In the genomic region with DNA sequence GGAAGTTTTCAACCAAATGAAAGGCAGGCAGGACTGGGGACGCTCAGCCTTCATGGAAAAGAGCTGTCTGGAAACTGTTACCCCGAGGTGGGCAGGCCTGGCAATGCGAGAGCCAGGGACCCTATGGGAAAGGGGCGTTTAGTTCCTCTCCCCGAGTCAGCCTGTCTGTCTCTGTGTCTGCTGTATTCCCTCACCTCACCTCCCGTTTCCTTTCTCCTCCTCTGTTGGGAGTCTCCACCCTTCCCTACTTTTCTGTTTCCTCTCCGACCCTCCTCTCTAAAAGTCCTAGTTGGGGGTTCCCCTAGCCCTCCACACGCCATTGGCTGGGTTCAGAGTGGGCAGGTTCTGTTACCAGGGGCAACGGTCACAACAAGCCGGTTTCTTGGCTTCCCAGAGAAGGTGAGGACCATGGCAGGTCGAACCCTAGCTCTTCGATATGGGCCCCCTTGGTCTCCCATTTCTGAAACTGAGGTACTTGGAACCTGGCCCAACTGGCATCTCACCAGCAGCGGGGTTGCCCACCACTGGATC, we compare ENCODE assay signal across 16 mouse cellular contexts. TPM values are rescaled to one million over a fixed set of nuclear protein-coding genes. Genes with fewer than 3 reads are reported as not detected.
DNase-seq lines count a peak whose midpoint lies in the region; ATAC-seq and TF ChIP-seq lines count a peak whose summit lies in the region.
"Had no signal": no experiment of that assay in that cellular context is flagged by ENCODE, and none has a peak within 500 bp of the region (broad histone marks: within the 10 kb centered on the region; RNA-seq: fewer than 3 reads in every experiment).

No protein-coding gene starts in this region.

- H3K4me2 ChIP-seq in heart, embryonic 12.5 days, result peak overlapping the region; percentile 18; the same call in 1 of the 2 replicates
- H3K4me2 ChIP-seq in embryonic facial prominence, embryonic 12.5 days (replicated peaks), result peak overlapping the region; percentile 27
- peak overlapping the region; percentile 17; the same call in 1 of the 2 replicates for H3K4me2 ChIP-seq in limb, embryonic 14.5 days (replicated peaks; ENCODE audit: low read depth, low read length, severe bottlenecking)
- H3K4me2 ChIP-seq: neural tube, embryonic 13.5 days had no signal

- no peak overlapping the region for H3K4me3 ChIP-seq in heart, embryonic 12.5 days
- H3K4me3 ChIP-seq in embryonic facial prominence, embryonic 12.5 days, result no peak overlapping the region
- no peak overlapping the region for H3K4me3 ChIP-seq in limb, embryonic 14.5 days (replicated peaks; ENCODE audit: low read length)
- H3K4me3 ChIP-seq in left cerebral cortex, adult 2 months, result no peak overlapping the region
- H3K4me3 ChIP-seq: neural tube, embryonic 13.5 days had no signal

- TF ChIP-seq CTCF in left cerebral cortex, adult 2 months (IDR thresholded peaks at IDR 0.05), result no peak

- H3K4me1 ChIP-seq in heart, embryonic 12.5 days (replicated peaks), result peaks cover 33% of the 10 kb centered on the region
- peaks cover 43% of the 10 kb centered on the region for H3K4me1 ChIP-seq in embryonic facial prominence, embryonic 12.5 days
- peaks cover 13% of the 10 kb centered on the region for H3K4me1 ChIP-seq in limb, embryonic 14.5 days (ENCODE audit: control insufficient read depth, insufficient read depth, low read length)

- H3K27ac ChIP-seq in heart, embryonic 12.5 days (ENCODE audit: poor library complexity, severe bottlenecking), result no peak overlapping the region
- H3K27ac ChIP-seq in embryonic facial prominence, embryonic 12.5 days, result peak overlapping the region; percentile 50
- H3K27ac ChIP-seq in limb, embryonic 14.5 days (replicated peaks; ENCODE audit: low read depth, low read length), result no peak overlapping the region
- H3K27ac ChIP-seq in left cerebral cortex, adult 2 months, result no peak overlapping the region
- H3K27ac ChIP-seq: liver, embryonic 14.5 days; neural tube, embryonic 13.5 days had no signal

- intact Hi-C loops in heart, postnatal 10 days (cut with DNase I), result no loop called here
- intact Hi-C loops in left cerebral cortex, adult 2 months (cut with DNase I), result no loop called here

- peaks cover 25% of the 10 kb centered on the region for H3K36me3 ChIP-seq in heart, embryonic 12.5 days
- H3K36me3 ChIP-seq in embryonic facial prominence, embryonic 12.5 days, result peaks cover 25% of the 10 kb centered on the region
- H3K36me3 ChIP-seq in limb, embryonic 14.5 days (ENCODE audit: control insufficient read depth, insufficient read depth, low read length), result peaks cover 27% of the 10 kb centered on the region

- H3K27me3 ChIP-seq in heart, embryonic 12.5 days (replicated peaks), result peaks cover 81% of the 10 kb centered on the region
- H3K27me3 ChIP-seq in embryonic facial prominence, embryonic 12.5 days, result peaks cover 84% of the 10 kb centered on the region
- peaks cover 41% of the 10 kb centered on the region for H3K27me3 ChIP-seq in limb, embryonic 14.5 days (ENCODE audit: control insufficient read depth, insufficient read depth, low read length)

- DNase-seq in heart, postnatal 10 days, result no peak
- DNase-seq in lung, postnatal 36 days, result peak; percentile 32
- DNase-seq in lung, postnatal 14 days, result no peak
- DNase-seq in limb, embryonic 14.5 days (ENCODE audit: low spot score), result no peak
- DNase-seq in left cerebral cortex, adult 2 months (ENCODE audit: extremely low spot score in 1 of 2, low spot score in 2 of 2), result no peak
- DNase-seq: adrenal gland, postnatal 36 days; heart, postnatal 14 days had no signal

- ATAC-seq in heart, embryonic 12.5 days (ENCODE audit: insufficient number of reproducible peaks, low FRiP score), result no peak
- ATAC-seq in embryonic facial prominence, embryonic 12.5 days (ENCODE audit: insufficient number of reproducible peaks, insufficient read depth, low FRiP score, low TSS enrichment), result no peak
- no peak for ATAC-seq in limb, embryonic 14.5 days (ENCODE audit: low FRiP score, low read depth)

- TF ChIP-seq POLR2A in limb, embryonic 14.5 days (IDR thresholded peaks at IDR 0.05; ENCODE audit: borderline replicate concordance, extremely low read depth, insufficient read depth, insufficient read length), result no peak

- 7% methylated on average over 13 of the region's 13 CpGs for WGBS in heart, embryonic 12.5 days
- 8% methylated on average over 13 of the region's 13 CpGs for WGBS in embryonic facial prominence, embryonic 12.5 days
- WGBS in limb, embryonic 14.5 days, result 13% methylated on average over 13 of the region's 13 CpGs

- 0 out of 2 replicates have a peak overlapping the region, but pooled peaks have one; percentile 48 for H3K9ac ChIP-seq in heart, embryonic 12.5 days
- peak overlapping the region; percentile 16; the same call in 1 of the 2 replicates for H3K9ac ChIP-seq in embryonic facial prominence, embryonic 12.5 days
- H3K9ac ChIP-seq in limb, embryonic 14.5 days (ENCODE audit: low read depth, low read length, severe bottlenecking), result no peak overlapping the region
- H3K9ac ChIP-seq: liver, embryonic 14.5 days; neural tube, embryonic 13.5 days had no signal

- no peaks in the 10 kb centered on the region for H3K9me3 ChIP-seq in heart, embryonic 12.5 days (replicated peaks)
- H3K9me3 ChIP-seq in embryonic facial prominence, embryonic 12.5 days, result no peaks in the 10 kb centered on the region
- H3K9me3 ChIP-seq in limb, embryonic 14.5 days (ENCODE audit: control insufficient read depth, low read length), result no peaks in the 10 kb centered on the region
- H3K9me3 ChIP-seq: neural tube, embryonic 13.5 days had no signal

RNA-seq across cellular contexts. Expression of gene Lhb, which starts 2.6 kb away (rescaled TPM):
- polyA plus RNA-seq in heart, embryonic 12.5 days (2016; fragmentation: Nextera tagmentation; extraction: Ambion mirVana), result not detected in 2 replicates
- total RNA-seq in heart, postnatal 10 days (2021), result not detected
- polyA plus RNA-seq in embryonic facial prominence, embryonic 12.5 days (2016; fragmentation: Nextera tagmentation; extraction: Ambion mirVana), result 0.33 and 0.71 TPM in 2 replicates
- 0.50 and 1.4 TPM in 2 replicates for polyA plus RNA-seq in limb, embryonic 14.5 days (2012; rRNA removed)
- not detected in 2 replicates for polyA plus RNA-seq in limb, embryonic 14.5 days (2014; fragmentation: Nextera tagmentation; extraction: Ambion mirVana)
- not detected for total RNA-seq in left cerebral cortex, adult 2 months (2021)
- total RNA-seq: adrenal gland, postnatal 36 days; heart, postnatal 14 days had no signal
- polyA plus RNA-seq: C2C12; liver, embryonic 14.5 days; neural tube, embryonic 13.5 days; small intestine, adult 2 months; stomach, embryonic 16.5 days had no signal

RNA-seq across cellular contexts. Expression of gene Ntf5, which starts 4.5 kb away (rescaled TPM):
- polyA plus RNA-seq in heart, embryonic 12.5 days (2016; fragmentation: Nextera tagmentation; extraction: Ambion mirVana), result 1.8 TPM in 2 replicates
- total RNA-seq in heart, postnatal 10 days (2021), result under 1 TPM; 0.22 to 0.26 TPM
- 5.2 and 5.6 TPM in 2 replicates for polyA plus RNA-seq in embryonic facial prominence, embryonic 12.5 days (2016; fragmentation: Nextera tagmentation; extraction: Ambion mirVana)
- 4.2 and 4.5 TPM in 2 replicates for polyA plus RNA-seq in limb, embryonic 14.5 days (2012; rRNA removed)
- 4.4 and 6.0 TPM in 2 replicates for polyA plus RNA-seq in limb, embryonic 14.5 days (2014; fragmentation: Nextera tagmentation; extraction: Ambion mirVana)
- not detected for total RNA-seq in left cerebral cortex, adult 2 months (2021)
- total RNA-seq: adrenal gland, postnatal 36 days; layer of hippocampus, adult 18-20 months had no signal
- polyA plus RNA-seq: neural tube, embryonic 13.5 days had no signal

RNA-seq across cellular contexts. Expression of gene Kcna7, which starts 12.6 kb away (rescaled TPM):
- polyA plus RNA-seq in heart, embryonic 12.5 days (2016; fragmentation: Nextera tagmentation; extraction: Ambion mirVana), result 0.41 and 0.52 TPM in 2 replicates
- under 1 TPM; 0.41 to 0.79 TPM for total RNA-seq in heart, postnatal 10 days (2021)
- 0.10 TPM in 1 of 2 replicates, not detected in the other for polyA plus RNA-seq in embryonic facial prominence, embryonic 12.5 days (2016; fragmentation: Nextera tagmentation; extraction: Ambion mirVana)
- polyA plus RNA-seq in limb, embryonic 14.5 days (2012; rRNA removed), result 0.10 TPM in 2 replicates
- polyA plus RNA-seq in limb, embryonic 14.5 days (2014; fragmentation: Nextera tagmentation; extraction: Ambion mirVana), result 0.11 TPM in 1 of 2 replicates, not detected in the other
- total RNA-seq in left cerebral cortex, adult 2 months (2021), result not detected
- total RNA-seq: adrenal gland, postnatal 36 days; layer of hippocampus, adult 18-20 months; MEL had no signal
- polyA plus RNA-seq: liver, embryonic 14.5 days; neural tube, embryonic 13.5 days; small intestine, adult 2 months had no signal

RNA-seq across cellular contexts. Expression of gene Gys1, which starts 16.6 kb away (rescaled TPM):
- 115 and 121 TPM in 2 replicates for polyA plus RNA-seq in heart, embryonic 12.5 days (2016; fragmentation: Nextera tagmentation; extraction: Ambion mirVana)
- 10 to 100 TPM; 74.6 to 79.0 TPM for total RNA-seq in heart, postnatal 10 days (2021)
- polyA plus RNA-seq in embryonic facial prominence, embryonic 12.5 days (2016; fragmentation: Nextera tagmentation; extraction: Ambion mirVana), result 43.2 and 45.4 TPM in 2 replicates
- polyA plus RNA-seq in limb, embryonic 14.5 days (2012; rRNA removed), result 44.1 and 59.1 TPM in 2 replicates
- polyA plus RNA-seq in limb, embryonic 14.5 days (2014; fragmentation: Nextera tagmentation; extraction: Ambion mirVana), result 35.8 and 37.3 TPM in 2 replicates
- total RNA-seq in left cerebral cortex, adult 2 months (2021), result 10 to 100 TPM; 18.2 to 19.2 TPM

RNA-seq across cellular contexts. Expression of gene Ruvbl2, which starts 19.9 kb away (rescaled TPM):
- 80.7 TPM in 2 replicates for polyA plus RNA-seq in heart, embryonic 12.5 days (2016; fragmentation: Nextera tagmentation; extraction: Ambion mirVana)
- total RNA-seq in heart, postnatal 10 days (2021), result 10 to 100 TPM; 30.4 to 30.7 TPM
- polyA plus RNA-seq in embryonic facial prominence, embryonic 12.5 days (2016; fragmentation: Nextera tagmentation; extraction: Ambion mirVana), result 149 and 151 TPM in 2 replicates
- polyA plus RNA-seq in limb, embryonic 14.5 days (2012; rRNA removed), result 120 TPM in 2 replicates
- 119 and 126 TPM in 2 replicates for polyA plus RNA-seq in limb, embryonic 14.5 days (2014; fragmentation: Nextera tagmentation; extraction: Ambion mirVana)
- total RNA-seq in left cerebral cortex, adult 2 months (2021), result 10 to 100 TPM; 34.4 to 39.9 TPM
